In genomic region chr11:33122575-33123268, GRCm38 (mm10) we compare ENCODE assay signal across 8 mouse cellular contexts. TPM values are rescaled to one million over a fixed set of nuclear protein-coding genes. Genes with fewer than 3 reads are reported as not detected.
DNase-seq lines count a peak whose midpoint lies in the region; ATAC-seq and TF ChIP-seq lines count a peak whose summit lies in the region.

No protein-coding gene starts in this region.

- H3K36me3 ChIP-seq in ES-Bruce4 (ENCODE audit: control insufficient read depth, insufficient read depth, low read length, poor library complexity, severe bottlenecking), result no peaks in the 10 kb centered on the region
- no peaks in the 10 kb centered on the region for H3K36me3 ChIP-seq in heart, embryonic 15.5 days
- no peaks in the 10 kb centered on the region for H3K36me3 ChIP-seq in kidney, postnatal 0 days (ENCODE audit: insufficient read depth, low read length)
- no peaks in the 10 kb centered on the region for H3K36me3 ChIP-seq in midbrain, embryonic 15.5 days (replicated peaks)

- peak; percentile 60 for ATAC-seq in heart, embryonic 15.5 days (replicated peaks; ENCODE audit: insufficient number of reproducible peaks, insufficient read depth, low FRiP score, low read depth)
- ATAC-seq in kidney, postnatal 0 days (replicated peaks; ENCODE audit: low FRiP score, low read depth), result peak; percentile 90
- peak; percentile 55 for ATAC-seq in midbrain, embryonic 15.5 days (replicated peaks)

- TF ChIP-seq CTCF in ES-Bruce4 (IDR thresholded peaks at IDR 0.05; ENCODE audit: low read depth, low read length), result no peak
- TF ChIP-seq CTCF in kidney, postnatal 0 days (IDR thresholded peaks at IDR 0.05; ENCODE audit: low read depth), result peak; percentile 45

- no peak for TF ChIP-seq POLR2A in ES-Bruce4 (IDR thresholded peaks at IDR 0.05; ENCODE audit: insufficient read depth, low read length)

- WGBS in heart, embryonic 15.5 days, result 3% methylated on average over 37 of the region's 37 CpGs
- WGBS in kidney, postnatal 0 days, result 2% methylated on average over 37 of the region's 37 CpGs
- 6% methylated on average over 33 of the region's 37 CpGs for WGBS in midbrain, embryonic 15.5 days

- H3K9me3 ChIP-seq in ES-Bruce4 (replicated peaks; ENCODE audit: control insufficient read depth, insufficient read depth, low read length, poor library complexity, severe bottlenecking), result no peaks in the 10 kb centered on the region
- H3K9me3 ChIP-seq in heart, embryonic 15.5 days (replicated peaks), result no peaks in the 10 kb centered on the region
- no peaks in the 10 kb centered on the region for H3K9me3 ChIP-seq in kidney, postnatal 0 days (replicated peaks; ENCODE audit: low read length)
- no peaks in the 10 kb centered on the region for H3K9me3 ChIP-seq in midbrain, embryonic 15.5 days

- H3K27me3 ChIP-seq in ES-Bruce4 (ENCODE audit: control insufficient read depth, insufficient read depth, low read length, poor library complexity, severe bottlenecking), result no peaks in the 10 kb centered on the region; the same call in 1 of the 2 replicates
- H3K27me3 ChIP-seq in heart, embryonic 15.5 days, result peaks cover 26% of the 10 kb centered on the region; the same call in 1 of the 2 replicates
- no peaks in the 10 kb centered on the region for H3K27me3 ChIP-seq in kidney, postnatal 0 days (ENCODE audit: insufficient read depth, low read length)
- H3K27me3 ChIP-seq in midbrain, embryonic 15.5 days (replicated peaks), result no peaks in the 10 kb centered on the region; the same call in 1 of the 2 replicates

- H3K27ac ChIP-seq in ES-Bruce4 (ENCODE audit: insufficient read depth, low read length), result no peak overlapping the region
- no peak overlapping the region for H3K27ac ChIP-seq in heart, embryonic 15.5 days
- H3K27ac ChIP-seq in kidney, postnatal 0 days, result 0 out of 2 replicates have a peak overlapping the region, but pooled peaks have one; percentile 15
- H3K27ac ChIP-seq in midbrain, embryonic 15.5 days, result no peak overlapping the region

- peaks cover 2% of the 10 kb centered on the region for H3K4me1 ChIP-seq in ES-Bruce4 (ENCODE audit: control insufficient read depth, insufficient read depth, low read length)
- H3K4me1 ChIP-seq in heart, embryonic 15.5 days (replicated peaks), result peaks cover 9% of the 10 kb centered on the region
- H3K4me1 ChIP-seq in kidney, postnatal 0 days (replicated peaks; ENCODE audit: insufficient read depth, low read length), result peaks cover 5% of the 10 kb centered on the region; the same call in 1 of the 2 replicates
- peaks cover 6% of the 10 kb centered on the region; the same call in 1 of the 2 replicates for H3K4me1 ChIP-seq in midbrain, embryonic 15.5 days

- peak overlapping the region; percentile 49 for H3K4me3 ChIP-seq in ES-Bruce4 (ENCODE audit: low read depth, low read length)
- peak overlapping the region; percentile 42 for H3K4me3 ChIP-seq in heart, embryonic 15.5 days
- peak overlapping the region; percentile 13 for H3K4me3 ChIP-seq in kidney, postnatal 0 days (replicated peaks; ENCODE audit: low read depth, low read length)
- peak overlapping the region; percentile 27 for H3K4me3 ChIP-seq in midbrain, embryonic 15.5 days

- peak overlapping the region; percentile 36 for H3K9ac ChIP-seq in ES-Bruce4 (ENCODE audit: low read depth, poor library complexity, severe bottlenecking)
- H3K9ac ChIP-seq in heart, embryonic 15.5 days, result peak overlapping the region; percentile 48
- H3K9ac ChIP-seq in kidney, postnatal 0 days (ENCODE audit: low read depth, low read length), result peak overlapping the region; percentile 51
- peak overlapping the region; percentile 31; the same call in 1 of the 2 replicates for H3K9ac ChIP-seq in midbrain, embryonic 15.5 days

- DNase-seq in embryo, embryonic 9.5 days (ENCODE audit: extremely low spot score), result peak; percentile 78
- DNase-seq in kidney, postnatal 0 days (ENCODE audit: low spot score), result peak; percentile 84
- DNase-seq in spleen, adult 12 weeks (ENCODE audit: low spot score), result no peak
- DNase-seq in frontal cortex, postnatal 25 days (ENCODE audit: low spot score in 2 of 2), result no peak
- DNase-seq in frontal cortex, postnatal 10 days (ENCODE audit: low spot score in 2 of 2), result no peak

- no peak for TF ChIP-seq EP300 in ES-Bruce4 (IDR thresholded peaks at IDR 0.05; ENCODE audit: insufficient read depth, low read depth, low read length)

- peak overlapping the region; percentile 74 for H3K4me2 ChIP-seq in heart, embryonic 15.5 days
- H3K4me2 ChIP-seq in kidney, postnatal 0 days (ENCODE audit: low read length), result peak overlapping the region; percentile 63
- peak overlapping the region; percentile 55 for H3K4me2 ChIP-seq in midbrain, embryonic 15.5 days

RNA-seq across cellular contexts. Expression of gene Fgf18, which starts 24.5 kb away (rescaled TPM):
- 0.82 and 1.4 TPM in 2 replicates for polyA plus RNA-seq in ES-Bruce4 (2011; ENCODE audit: insufficient read depth, insufficient read length, low read depth, missing spikeins)
- polyA plus RNA-seq in heart, embryonic 15.5 days (2015; fragmentation: Nextera tagmentation; extraction: Ambion mirVana), result 9.1 and 9.5 TPM in 2 replicates
- 0.54 and 0.76 TPM in 2 replicates for polyA plus RNA-seq in kidney, postnatal 0 days (2015; fragmentation: Nextera tagmentation; extraction: Ambion mirVana)
- 3.8 and 5.0 TPM in 2 replicates for polyA plus RNA-seq in midbrain, embryonic 15.5 days (2015; fragmentation: Nextera tagmentation; extraction: Ambion mirVana)

RNA-seq across cellular contexts. Expression of gene Npm1, which starts 40.3 kb away (rescaled TPM):
- polyA plus RNA-seq in ES-Bruce4 (2011; ENCODE audit: insufficient read depth, insufficient read length, low read depth, missing spikeins), result 4,703 and 5,189 TPM in 2 replicates
- 392 and 425 TPM in 2 replicates for polyA plus RNA-seq in heart, embryonic 15.5 days (2015; fragmentation: Nextera tagmentation; extraction: Ambion mirVana)
- 901 and 905 TPM in 2 replicates for polyA plus RNA-seq in kidney, postnatal 0 days (2015; fragmentation: Nextera tagmentation; extraction: Ambion mirVana)
- 375 and 382 TPM in 2 replicates for polyA plus RNA-seq in midbrain, embryonic 15.5 days (2015; fragmentation: Nextera tagmentation; extraction: Ambion mirVana)

Comparison
In these comparisons a context has a peak if more than half of its experiments do, and no peak if none do; other contexts are left out.
1. DNase-seq: peak in embryo, embryonic 9.5 days (single experiment) and kidney, postnatal 0 days (single experiment); none in spleen, adult 12 weeks (single experiment), frontal cortex, postnatal 25 days (0 of 2) and frontal cortex, postnatal 10 days (0 of 2).
2. Peak in every context shown above with its lines, with median percentiles within 50 percentile points of each other: H3K4me3 ChIP-seq, H3K9ac ChIP-seq, ATAC-seq and H3K4me2 ChIP-seq.